Mouse (Mus musculus) hindbrain, embryonic 13.5 days (tissue): ENCODE measurements around the gene Tmco2. TPM values are rescaled to one million over a fixed set of nuclear protein-coding genes. Genes with fewer than 3 reads are reported as not detected.

Experiments used
- polyA plus RNA-seq: library from polyadenylated mRNA; unstranded; fragments of >200 nt; fragmentation: Nextera tagmentation; extraction: Ambion mirVana; gene quantifications from 2 replicates; pipeline ENCODE4 v1.2.1, GENCODE M21; 2015

Gene Tmco2
- polyA plus RNA-seq, 1 experiment from 2014 or later = not detected

Other genes starting within 250 kb of the Tmco2 start
- gene Exo5, start 184.2 kb downstream of the Tmco2 start, polyA plus RNA-seq = 38.3 and 42.6 TPM in 2 replicates
- 9.1 and 9.8 TPM in 2 replicates for gene Zfp69, start 157.5 kb downstream of the Tmco2 start, polyA plus RNA-seq
- 36.7 and 36.8 TPM in 2 replicates for gene Smap2, start 92.0 kb downstream of the Tmco2 start, polyA plus RNA-seq
- 12.9 and 14.4 TPM in 2 replicates for gene Col9a2, start 69.8 kb downstream of the Tmco2 start, polyA plus RNA-seq
- 28.4 and 28.7 TPM in 2 replicates for gene Zmpste24, start 11.0 kb downstream of the Tmco2 start, polyA plus RNA-seq
- gene Rlf, start 105.9 kb upstream of the Tmco2 start, polyA plus RNA-seq = 31.7 and 33.4 TPM in 2 replicates
- gene Gm12888, start 215.7 kb upstream of the Tmco2 start, polyA plus RNA-seq = not detected in 2 replicates